Mouse (Mus musculus) hindbrain, embryonic 13.5 days (tissue): ENCODE results near the gene Casp8. TPM values are rescaled to one million over a fixed set of nuclear protein-coding genes. Genes with fewer than 3 reads are reported as not detected.
"Not testable (repeated sequence)": the region's sequence is repeated elsewhere in the genome, so short reads cannot be mapped to it uniquely, and the experiment has no call there.

Experiments used
- ATAC-seq: fragments of 200-750 bp; cut with Nextera tagmentation; 2 replicates; pipeline ENCODE4 v1.8.0; 2017; ENCODE audit warnings: moderate TSS enrichment; ENCODE audit not compliant: low FRiP score
- H3K27ac ChIP-seq: fragments of 300-500 bp; sonication (generic); 2 replicates; pipeline ENCODE4 v1.5.1; 2015; ENCODE audit warnings: inconsistent platforms, mild to moderate bottlenecking, moderate library complexity
- H3K27me3 ChIP-seq: fragments of 300-500 bp; sonication (generic); 2 replicates; pipeline ENCODE4 v1.6.1; 2015; ENCODE audit warnings: mild to moderate bottlenecking, inconsistent platforms
- H3K36me3 ChIP-seq: fragments of 300-500 bp; sonication (generic); 2 replicates; pipeline ENCODE4 v1.6.1; 2015; ENCODE audit warnings: mild to moderate bottlenecking, inconsistent platforms
- H3K4me1 ChIP-seq: fragments of 300-500 bp; sonication (generic); replicated peaks from 2 replicates; pipeline ENCODE4 v1.6.1; 2015; ENCODE audit warnings: inconsistent platforms
- H3K4me2 ChIP-seq: fragments of 300-500 bp; sonication (generic); 2 replicates; pipeline ENCODE4 v1.6.1; 2015; ENCODE audit warnings: inconsistent platforms, mild to moderate bottlenecking, moderate library complexity
- H3K4me3 ChIP-seq: fragments of 300-500 bp; sonication (generic); 2 replicates; pipeline ENCODE4 v1.5.1; 2015; ENCODE audit warnings: mild to moderate bottlenecking, inconsistent platforms
- H3K9ac ChIP-seq: fragments of 300-500 bp; sonication (generic); 2 replicates; pipeline ENCODE4 v1.6.1; 2015; ENCODE audit warnings: mild to moderate bottlenecking, inconsistent platforms
- H3K9me3 ChIP-seq: fragments of 300-500 bp; sonication (generic); 2 replicates; pipeline ENCODE4 v1.6.1; 2016; ENCODE audit warnings: inconsistent platforms
- WGBS: fragments of 180-500 bp; shearing (Covaris S2); methylation state at CpG from one replicate; pipeline ENCODE4 v1.1.7; 2015; 5-methylcytosine and 5-hydroxymethylcytosine counted together
- polyA plus RNA-seq: library from polyadenylated mRNA; unstranded; fragments of >200 nt; fragmentation: Nextera tagmentation; extraction: Ambion mirVana; gene quantifications from 2 replicates; pipeline ENCODE4 v1.2.1, GENCODE M21; 2015

Gene Casp8
- polyA plus RNA-seq = 6.9 and 8.2 TPM in 2 replicates

DNA sequence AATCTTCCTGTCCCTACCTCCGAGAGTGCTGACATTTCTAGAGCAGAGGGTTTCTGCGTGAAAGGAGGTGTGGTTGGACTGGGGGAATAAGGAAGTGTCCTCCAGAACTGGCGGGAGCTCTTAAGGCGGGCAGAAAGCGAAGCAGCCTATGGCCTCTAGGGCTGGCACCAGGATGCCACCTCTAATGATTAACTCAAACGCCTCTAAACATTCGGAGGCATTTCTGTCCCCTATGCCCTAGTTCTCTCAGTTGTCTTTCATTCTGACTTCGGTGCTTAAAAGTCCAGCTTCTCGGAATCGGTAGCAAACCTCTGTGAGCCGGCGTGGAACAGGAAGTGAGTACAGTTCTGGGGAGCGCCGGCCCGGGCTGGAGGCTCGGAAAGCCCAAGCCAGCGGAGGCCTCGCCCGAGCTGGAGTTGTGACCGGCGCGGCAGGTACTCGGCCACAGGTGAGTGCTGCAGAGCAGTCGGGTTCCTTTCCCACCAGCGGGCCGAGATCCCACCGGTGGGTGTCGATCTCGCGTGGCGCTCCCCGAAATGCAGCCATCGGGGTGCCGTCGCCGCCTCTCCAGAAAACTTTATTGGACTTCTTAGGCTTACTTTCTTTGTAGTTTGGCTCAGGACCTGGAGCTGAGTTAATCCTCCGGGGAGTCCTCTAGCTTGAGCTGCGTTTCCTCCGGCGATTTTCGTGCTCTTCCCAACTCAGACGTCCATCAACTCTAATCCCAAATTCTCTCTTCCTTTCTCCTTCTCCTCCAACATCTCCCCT lies at the start of gene Casp8:
Gene Casp8 (plus strand): TSS at position 84 of the 768 bp plus-strand sequence.
- Histone ChIP-seq H3K27ac (no peak within 1 kb of the TSS; the same call in 1 of the 2 replicates), H3K4me2 (peak within 1 kb of the TSS; percentile 67), H3K36me3 (no peaks in the 10 kb centered on the region), H3K9me3 (0 out of 2 replicates have a peak, but pooled peaks cover 3% of the 10 kb centered on the region), H3K27me3 (peaks cover 16% of the 10 kb centered on the region; the same call in 1 of the 2 replicates), H3K4me3 (peak within 1 kb of the TSS; percentile 40), H3K9ac (peak within 1 kb of the TSS; percentile 67), H3K4me1 (peaks cover 11% of the 10 kb centered on the region)
- peak; percentile 43; the same call in 1 of the 2 replicates for ATAC-seq
- WGBS = 2% methylated on average over 42 of the region's 42 CpGs

GRCm38 (mm10) chr1:58746880-58747279 lies 48.3 kb upstream of the Casp8 start:
- Histone ChIP-seq H3K9me3 (no peaks in the 10 kb centered on the region), H3K9ac (no peak overlapping the region), H3K4me3 (no peak overlapping the region), H3K27ac (no peak overlapping the region), H3K36me3 (peaks cover 29% of the 10 kb centered on the region), H3K4me2 (no peak overlapping the region), H3K4me1 (no peaks in the 10 kb centered on the region), H3K27me3 (no peaks in the 10 kb centered on the region)
- 74% methylated on average over 9 of the region's 9 CpGs for WGBS
- ATAC-seq = no peak

DNA sequence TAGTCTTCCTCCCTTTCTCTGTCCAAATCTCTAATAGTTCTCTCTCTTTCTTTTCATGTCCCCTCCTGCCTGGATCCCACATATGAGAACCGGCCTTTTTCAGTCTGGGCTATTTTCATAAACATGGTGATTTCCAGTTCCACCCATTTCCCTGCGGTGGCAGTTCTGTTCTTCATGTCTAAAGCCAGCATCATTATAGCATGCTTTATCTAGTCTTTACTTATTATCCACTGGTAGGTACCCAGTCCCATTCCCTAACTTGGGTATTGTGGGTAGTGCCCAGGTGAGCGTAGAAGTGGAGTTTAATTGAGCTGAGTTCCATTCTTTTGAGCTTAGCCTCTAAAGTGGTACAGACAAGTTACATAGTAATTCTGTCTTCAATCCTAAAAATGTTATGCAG lies 35.7 kb upstream of the Casp8 start:
- Histone ChIP-seq H3K4me1 (no peaks in the 10 kb centered on the region), H3K27me3 (no peaks in the 10 kb centered on the region), H3K4me2 (no peak overlapping the region), H3K4me3 (no peak overlapping the region), H3K9me3 (no peaks in the 10 kb centered on the region), H3K9ac (no peak overlapping the region), H3K27ac (no peak overlapping the region), H3K36me3 (0 out of 2 replicates have a peak, but pooled peaks cover 10% of the 10 kb centered on the region)
- 95% methylated on average over 3 of the region's 3 CpGs for WGBS
- ATAC-seq = no peak

DNA sequence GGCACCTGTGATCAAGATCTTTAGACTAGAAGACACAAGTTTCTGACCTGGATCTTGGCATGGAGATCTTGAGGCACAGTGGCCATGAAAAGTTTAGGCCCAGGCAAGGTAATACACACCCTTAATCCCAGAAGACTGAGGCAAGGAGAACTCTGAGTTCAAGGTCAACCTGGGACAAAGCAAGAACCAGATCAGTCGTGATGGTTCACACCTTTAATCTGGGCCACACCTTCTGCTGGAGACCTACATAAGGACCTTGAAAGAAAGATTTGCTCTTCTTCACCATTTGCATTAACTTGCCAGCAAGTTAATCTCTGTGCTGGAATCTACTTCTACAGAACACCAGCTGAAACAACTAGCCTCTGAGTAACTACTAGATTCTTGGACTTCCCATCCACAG lies 34.6 kb upstream of the Casp8 start:
- Histone ChIP-seq H3K4me2 (no peak overlapping the region), H3K4me1 (no peaks in the 10 kb centered on the region), H3K9ac (no peak overlapping the region), H3K27ac (no peak overlapping the region), H3K36me3 (0 out of 2 replicates have a peak, but pooled peaks cover 5% of the 10 kb centered on the region), H3K27me3 (no peaks in the 10 kb centered on the region), H3K4me3 (no peak overlapping the region), H3K9me3 (no peaks in the 10 kb centered on the region)
- no peak for ATAC-seq
- WGBS = 94% methylated on average over 1 of the region's 1 CpGs

DNA sequence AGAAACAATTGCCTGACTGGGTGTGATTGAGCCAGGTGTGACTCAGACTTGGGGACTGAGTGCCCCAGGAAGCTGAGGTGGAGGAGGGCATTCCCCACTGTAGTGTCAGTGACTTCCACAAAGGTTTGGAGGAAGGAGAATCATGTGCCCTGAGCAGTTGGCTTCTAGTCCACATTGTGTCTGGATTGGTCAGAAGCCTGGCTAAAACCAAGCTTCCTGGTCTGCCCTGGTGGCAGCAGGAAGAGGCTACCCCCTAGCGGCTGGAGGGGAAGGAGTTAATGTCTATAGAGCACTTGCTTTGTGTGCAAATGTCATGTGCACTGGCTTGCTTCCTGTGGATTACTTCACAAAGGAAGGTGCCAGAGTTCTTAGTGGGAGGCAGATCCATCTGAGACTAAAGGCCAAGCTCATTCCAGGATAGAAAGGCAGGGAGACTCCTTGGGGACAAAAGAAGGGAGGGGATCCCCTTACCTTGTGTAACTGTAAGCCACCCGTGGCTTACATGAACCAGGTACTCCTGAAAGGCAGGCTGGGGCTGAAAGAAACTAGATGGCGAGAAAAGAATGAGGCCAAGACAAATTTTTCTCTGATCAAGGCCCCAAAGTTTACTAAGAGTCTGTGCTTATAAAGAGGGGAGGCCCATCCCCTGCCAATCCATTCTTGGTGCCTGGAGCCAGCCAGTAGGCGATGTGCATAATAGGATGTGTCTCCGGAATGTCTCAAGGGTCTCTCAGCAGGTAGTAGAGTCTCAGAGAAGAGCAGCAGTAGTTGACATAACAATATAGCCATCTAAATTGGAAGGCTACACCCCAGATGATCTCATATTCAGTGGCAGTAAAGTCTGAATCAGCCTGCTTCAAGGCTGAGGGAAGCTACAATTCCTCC lies 33.5 kb upstream of the Casp8 start:
- not testable (repeated sequence) for H3K4me1 ChIP-seq, H3K36me3 ChIP-seq, H3K4me3 ChIP-seq, H3K9me3 ChIP-seq, ATAC-seq, H3K27ac ChIP-seq, H3K9ac ChIP-seq, H3K4me2 ChIP-seq, H3K27me3 ChIP-seq
- 60% methylated on average over 5 of the region's 5 CpGs for WGBS

- Histone ChIP-seq H3K27me3 (no peaks in the 10 kb centered on the region), H3K4me3 (no peak overlapping the region), H3K36me3 (0 out of 2 replicates have a peak, but pooled peaks cover 5% of the 10 kb centered on the region), H3K4me1 (no peaks in the 10 kb centered on the region), H3K4me2 (no peak overlapping the region), H3K9ac (no peak overlapping the region), H3K27ac (no peak overlapping the region), H3K9me3 (no peaks in the 10 kb centered on the region)
- no peak for ATAC-seq
- 78% methylated on average over 5 of the region's 5 CpGs for WGBS
Measured at GRCm38 (mm10) chr1:58762576-58762975, 32.6 kb upstream of the Casp8 start.

GRCm38 (mm10) chr1:58766446-58766845 lies 28.7 kb upstream of the Casp8 start:
- not testable (repeated sequence) for H3K9me3 ChIP-seq, H3K9ac ChIP-seq, H3K4me1 ChIP-seq, ATAC-seq, H3K27me3 ChIP-seq, H3K27ac ChIP-seq, H3K4me3 ChIP-seq, H3K36me3 ChIP-seq, H3K4me2 ChIP-seq
- WGBS = 84% methylated on average over 4 of the region's 4 CpGs

DNA sequence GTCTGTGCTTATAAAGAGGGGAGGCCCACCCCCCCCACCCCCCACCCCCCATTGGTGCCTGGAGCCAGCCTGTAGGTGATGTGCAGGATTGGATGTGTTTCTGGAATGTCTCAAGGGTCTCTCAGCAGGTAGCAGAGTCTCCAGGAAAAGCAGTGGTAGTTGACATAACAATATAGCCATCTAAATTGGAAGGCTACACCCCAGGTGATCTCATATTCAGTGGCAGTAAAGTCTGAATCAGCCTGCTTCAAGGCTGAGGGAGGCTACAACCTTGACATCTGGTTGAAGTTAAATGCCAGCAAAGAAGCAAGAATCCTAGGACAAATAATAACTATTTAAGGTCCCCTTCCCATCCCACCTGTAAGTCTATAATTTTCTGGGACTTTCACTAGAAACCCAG lies 26.0 kb upstream of the Casp8 start:
- H3K4me3 ChIP-seq = no peak overlapping the region
- H3K9ac ChIP-seq = no peak overlapping the region
- H3K4me2 ChIP-seq = no peak overlapping the region
- H3K27ac ChIP-seq = no peak overlapping the region
- no peak for ATAC-seq
- no peaks in the 10 kb centered on the region for H3K9me3 ChIP-seq
- no peaks in the 10 kb centered on the region for H3K4me1 ChIP-seq
- H3K36me3 ChIP-seq = no peaks in the 10 kb centered on the region
- no peaks in the 10 kb centered on the region for H3K27me3 ChIP-seq

- WGBS = 63% methylated on average over 9 of the region's 9 CpGs
- H3K9ac ChIP-seq = no peak overlapping the region
- no peaks in the 10 kb centered on the region for H3K27me3 ChIP-seq
- H3K4me2 ChIP-seq = no peak overlapping the region
- no peak overlapping the region for H3K4me3 ChIP-seq
- no peaks in the 10 kb centered on the region for H3K9me3 ChIP-seq
- H3K36me3 ChIP-seq = no peaks in the 10 kb centered on the region
- H3K4me1 ChIP-seq = no peaks in the 10 kb centered on the region
- H3K27ac ChIP-seq = no peak overlapping the region
- ATAC-seq = no peak
Measured at GRCm38 (mm10) chr1:58769701-58770100, 25.5 kb upstream of the Casp8 start.

GRCm38 (mm10) chr1:58770111-58770720 lies 25.0 kb upstream of the Casp8 start:
- Histone ChIP-seq H3K4me3 (no peak overlapping the region), H3K27me3 (no peaks in the 10 kb centered on the region), H3K9me3 (no peaks in the 10 kb centered on the region), H3K9ac (no peak overlapping the region), H3K4me2 (no peak overlapping the region), H3K36me3 (no peaks in the 10 kb centered on the region), H3K4me1 (no peaks in the 10 kb centered on the region), H3K27ac (no peak overlapping the region)
- no peak for ATAC-seq
- WGBS = 29% methylated on average over 7 of the region's 7 CpGs

- no peak for ATAC-seq
- Histone ChIP-seq H3K4me1 (no peaks in the 10 kb centered on the region), H3K36me3 (no peaks in the 10 kb centered on the region), H3K4me2 (no peak overlapping the region), H3K9me3 (no peaks in the 10 kb centered on the region), H3K27me3 (no peaks in the 10 kb centered on the region), H3K9ac (no peak overlapping the region), H3K27ac (no peak overlapping the region), H3K4me3 (no peak overlapping the region)
- 78% methylated on average over 3 of the region's 3 CpGs for WGBS
Measured at GRCm38 (mm10) chr1:58772084-58772483, 23.1 kb upstream of the Casp8 start.

DNA sequence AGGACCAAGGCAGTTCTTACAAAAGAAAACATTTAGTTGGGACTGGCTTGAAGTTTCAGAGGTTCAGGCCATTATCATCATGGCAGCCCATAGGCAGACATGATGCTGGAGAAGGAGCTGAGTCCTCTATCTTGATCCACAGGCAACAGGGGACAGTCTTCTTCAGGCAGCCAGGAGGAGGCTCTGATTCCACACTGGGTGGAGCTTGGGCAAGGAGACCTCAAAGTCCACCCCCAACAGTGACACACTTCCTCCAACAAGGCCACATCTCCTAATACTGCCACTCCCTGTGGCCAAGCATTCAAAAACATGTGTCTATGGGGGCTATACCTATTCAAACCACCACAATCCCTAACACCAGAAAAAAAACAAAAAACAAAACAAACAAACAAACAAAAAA lies 21.9 kb upstream of the Casp8 start:
- H3K4me1 ChIP-seq = no peaks in the 10 kb centered on the region
- H3K9ac ChIP-seq = no peak overlapping the region
- H3K4me2 ChIP-seq = no peak overlapping the region
- H3K27ac ChIP-seq = no peak overlapping the region
- H3K36me3 ChIP-seq = no peaks in the 10 kb centered on the region
- no peak overlapping the region for H3K4me3 ChIP-seq
- no peaks in the 10 kb centered on the region for H3K9me3 ChIP-seq
- no peaks in the 10 kb centered on the region for H3K27me3 ChIP-seq
- ATAC-seq = no peak
